22 mouse cellular contexts compared by ENCODE assay signal in genomic region chr1:34200791-34201190, GRCm38 (mm10).
"Had no signal": no experiment of that assay in that cellular context is flagged by ENCODE, and none has a peak within 500 bp of the region (broad histone marks: within the 10 kb centered on the region; RNA-seq: fewer than 3 reads in every experiment).

No protein-coding gene starts in this region.

- DNase-seq: cerebellum, adult 9-11 months; cerebellum, postnatal 14 days; cerebellum, postnatal 25 days; cerebellum, postnatal 36 days; gastrocnemius, postnatal 10 days; gastrocnemius, postnatal 14 days; gastrocnemius, postnatal 25 days; gastrocnemius, postnatal 36 days; heart, adult 2 months had no signal

- H3K4me1 ChIP-seq: embryonic facial prominence, embryonic 10.5 days; embryonic facial prominence, embryonic 12.5 days; embryonic facial prominence, embryonic 13.5 days; embryonic facial prominence, embryonic 15.5 days; forebrain, embryonic 10.5 days; forebrain, embryonic 12.5 days; forebrain, embryonic 13.5 days; forebrain, embryonic 15.5 days; heart, embryonic 10.5 days had no signal

- ATAC-seq: forebrain, embryonic 13.5 days; forebrain, embryonic 14.5 days; forebrain, embryonic 15.5 days; forebrain, embryonic 16.5 days; forebrain, postnatal 0 days had no signal

- H3K4me2 ChIP-seq: embryonic facial prominence, embryonic 12.5 days; embryonic facial prominence, embryonic 13.5 days; embryonic facial prominence, embryonic 15.5 days; forebrain, embryonic 12.5 days; forebrain, embryonic 13.5 days; forebrain, embryonic 15.5 days had no signal

- H3K9me3 ChIP-seq: embryonic facial prominence, embryonic 10.5 days; embryonic facial prominence, embryonic 12.5 days; embryonic facial prominence, embryonic 13.5 days; embryonic facial prominence, embryonic 15.5 days; forebrain, embryonic 10.5 days; forebrain, embryonic 12.5 days; forebrain, embryonic 13.5 days; forebrain, embryonic 15.5 days; heart, embryonic 10.5 days had no signal

- H3K27me3 ChIP-seq: embryonic facial prominence, embryonic 12.5 days; embryonic facial prominence, embryonic 13.5 days; embryonic facial prominence, embryonic 15.5 days; forebrain, embryonic 12.5 days; forebrain, embryonic 13.5 days; forebrain, embryonic 15.5 days had no signal

- H3K27ac ChIP-seq: embryonic facial prominence, embryonic 10.5 days; embryonic facial prominence, embryonic 12.5 days; embryonic facial prominence, embryonic 13.5 days; embryonic facial prominence, embryonic 15.5 days; forebrain, embryonic 10.5 days; forebrain, embryonic 12.5 days; forebrain, embryonic 13.5 days; forebrain, embryonic 15.5 days; heart, adult 2 months; heart, embryonic 10.5 days had no signal

- H3K4me3 ChIP-seq: embryonic facial prominence, embryonic 10.5 days; embryonic facial prominence, embryonic 12.5 days; embryonic facial prominence, embryonic 13.5 days; embryonic facial prominence, embryonic 15.5 days; erythroblast, embryonic 14.5 days; forebrain, embryonic 10.5 days; forebrain, embryonic 12.5 days; forebrain, embryonic 13.5 days; forebrain, embryonic 15.5 days; heart, adult 2 months; heart, embryonic 10.5 days had no signal
